Mouse (Mus musculus): ENCODE results near the gene Fam114a2.

DNA sequence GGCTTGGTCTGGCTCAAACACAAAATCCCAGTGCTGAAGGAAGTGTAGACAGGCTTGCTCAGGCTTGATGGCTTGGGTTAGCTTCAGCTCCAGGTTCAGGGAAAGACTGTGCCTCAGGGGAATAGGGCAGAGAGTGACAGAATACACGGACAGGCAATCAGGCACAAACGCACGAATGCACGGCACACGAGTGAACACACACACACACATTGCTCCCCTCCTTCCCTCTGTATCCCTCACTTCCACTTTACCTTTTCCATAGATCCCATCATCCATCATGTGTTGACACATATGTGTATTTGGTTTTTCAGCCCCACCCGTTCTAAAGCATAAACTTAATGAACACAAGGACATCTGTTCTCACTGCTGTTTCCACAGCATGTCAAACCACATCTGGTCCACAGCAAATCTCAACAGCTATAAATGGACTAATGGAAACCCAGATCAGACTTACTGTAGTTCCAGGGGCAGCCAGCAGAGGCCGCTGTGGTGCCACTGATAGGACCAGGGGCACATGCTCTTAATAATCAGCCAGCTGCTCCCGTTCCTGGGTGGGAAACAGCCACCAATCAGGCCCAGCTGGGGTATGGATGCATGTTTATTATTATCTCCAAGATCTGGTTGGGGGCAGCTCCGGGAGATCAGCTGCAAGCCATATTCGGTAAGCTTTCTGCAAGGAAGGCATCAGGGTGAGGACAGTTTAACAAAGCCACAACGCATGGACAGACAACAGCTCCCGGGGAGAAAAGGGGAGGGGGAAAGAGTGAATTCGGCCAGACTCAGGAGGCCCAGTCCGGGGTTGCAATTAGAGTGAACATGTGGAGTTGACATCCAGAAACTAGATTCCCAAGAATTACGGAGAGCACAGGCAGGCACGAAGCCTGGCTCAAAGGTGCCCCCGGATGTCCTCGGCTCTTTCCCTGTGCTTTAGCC is 30.5 kb upstream of the Fam114a2 start:
- TF ChIP-seq POLR2A (IDR thresholded peaks at IDR 0.05; ENCODE audit: low read depth, low read length) (no peak), CTCF (IDR thresholded peaks at IDR 0.05; ENCODE audit: extremely low read depth, insufficient read depth, insufficient read length, insufficient replicate concordance) (peak; percentile 92; the same call in 1 of the 2 replicates)
